Mouse (Mus musculus): ENCODE data around the gene BC025446. TPM values are rescaled to one million over a fixed set of nuclear protein-coding genes. Genes with fewer than 3 reads are reported as not detected.

Gene BC025446
- polyA plus RNA-seq, 1 experiment from 2014 or later, result 0.44 TPM

DNA sequence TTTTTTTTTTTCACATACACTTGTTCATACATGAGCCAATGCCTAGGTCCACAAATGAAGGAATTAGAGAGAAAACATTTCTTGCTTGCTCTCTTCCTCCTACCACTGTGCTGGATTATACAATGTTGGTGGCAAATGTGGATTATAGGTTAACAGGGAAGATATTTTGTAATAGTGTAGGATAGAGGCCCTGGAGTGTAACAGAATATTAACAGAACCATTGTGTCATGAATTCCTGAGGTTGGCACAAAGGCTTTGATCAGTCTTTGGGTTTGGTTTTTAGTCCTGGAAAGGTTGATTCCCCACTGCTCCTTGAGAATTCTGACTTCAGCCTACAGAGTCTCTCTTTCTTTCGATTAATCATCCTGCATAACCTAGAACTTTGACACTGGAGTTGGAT is 50.5 kb downstream of the BC025446 start:
- WGBS, result 57% methylated on average over 1 of the region's 1 CpGs
- Histone ChIP-seq H3K36me3 (ENCODE audit: control insufficient read depth, insufficient read depth, low read length) (no peaks in the 10 kb centered on the region), H3K4me2 (replicated peaks; ENCODE audit: low read depth) (no peak overlapping the region), H3K27me3 (ENCODE audit: control insufficient read depth, insufficient read depth, low read length) (no peaks in the 10 kb centered on the region), H3K9ac (ENCODE audit: low read length) (no peak overlapping the region), H3K4me3 (ENCODE audit: low read depth, low read length) (no peak overlapping the region), H3K27ac (replicated peaks) (no peak overlapping the region), H3K4me1 (replicated peaks; ENCODE audit: control insufficient read depth, insufficient read depth) (no peaks in the 10 kb centered on the region), H3K9me3 (ENCODE audit: control insufficient read depth, low read length) (no peaks in the 10 kb centered on the region)
- ATAC-seq (ENCODE audit: low FRiP score, low TSS enrichment), result no peak
- no peak for TF ChIP-seq CTCF (IDR thresholded peaks at IDR 0.05; ENCODE audit: low read depth)
- no peak for TF ChIP-seq EP300 (optimal IDR thresholded peaks at IDR 0.05)
- no peak for DNase-seq (ENCODE audit: low spot score)

DNA sequence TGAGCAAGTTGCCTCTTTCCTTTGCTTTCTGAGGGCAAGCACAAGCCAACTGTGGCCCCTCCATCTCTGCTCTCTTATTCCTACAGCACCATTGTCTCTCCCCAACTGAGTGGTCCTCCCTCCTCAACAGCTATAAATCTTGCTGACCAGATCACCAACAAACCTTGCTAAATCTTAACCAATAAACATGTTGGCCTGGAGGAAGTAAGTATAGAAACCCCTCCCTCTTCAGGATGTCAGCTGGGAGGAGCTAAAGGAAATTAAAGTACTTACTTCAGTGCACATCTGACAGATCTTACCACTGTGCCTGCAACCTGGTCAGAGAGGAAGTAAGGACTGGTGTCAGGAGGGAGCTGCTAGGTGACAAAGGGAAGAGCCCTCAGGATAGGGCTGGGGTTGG is 51.9 kb downstream of the BC025446 start, which contains the start of gene Ly6f:
TSS of gene Ly6f (plus strand) at position 301 of the 400 bp plus-strand sequence.
- Histone ChIP-seq H3K4me2 (replicated peaks; ENCODE audit: low read depth) (no peak within 1 kb of the TSS), H3K27ac (replicated peaks) (no peak within 1 kb of the TSS), H3K36me3 (ENCODE audit: control insufficient read depth, insufficient read depth, low read length) (no peaks in the 10 kb centered on the region), H3K9me3 (ENCODE audit: control insufficient read depth, low read length) (no peaks in the 10 kb centered on the region), H3K9ac (ENCODE audit: low read length) (no peak within 1 kb of the TSS), H3K27me3 (ENCODE audit: control insufficient read depth, insufficient read depth, low read length) (no peaks in the 10 kb centered on the region), H3K4me1 (replicated peaks; ENCODE audit: control insufficient read depth, insufficient read depth) (no peaks in the 10 kb centered on the region), H3K4me3 (ENCODE audit: low read depth, low read length) (no peak within 1 kb of the TSS)
- no peak for TF ChIP-seq CTCF (IDR thresholded peaks at IDR 0.05; ENCODE audit: low read depth)
- no peak for TF ChIP-seq EP300 (optimal IDR thresholded peaks at IDR 0.05)
- DNase-seq (ENCODE audit: low spot score), result no peak
- ATAC-seq (ENCODE audit: low FRiP score, low TSS enrichment), result no peak

DNA sequence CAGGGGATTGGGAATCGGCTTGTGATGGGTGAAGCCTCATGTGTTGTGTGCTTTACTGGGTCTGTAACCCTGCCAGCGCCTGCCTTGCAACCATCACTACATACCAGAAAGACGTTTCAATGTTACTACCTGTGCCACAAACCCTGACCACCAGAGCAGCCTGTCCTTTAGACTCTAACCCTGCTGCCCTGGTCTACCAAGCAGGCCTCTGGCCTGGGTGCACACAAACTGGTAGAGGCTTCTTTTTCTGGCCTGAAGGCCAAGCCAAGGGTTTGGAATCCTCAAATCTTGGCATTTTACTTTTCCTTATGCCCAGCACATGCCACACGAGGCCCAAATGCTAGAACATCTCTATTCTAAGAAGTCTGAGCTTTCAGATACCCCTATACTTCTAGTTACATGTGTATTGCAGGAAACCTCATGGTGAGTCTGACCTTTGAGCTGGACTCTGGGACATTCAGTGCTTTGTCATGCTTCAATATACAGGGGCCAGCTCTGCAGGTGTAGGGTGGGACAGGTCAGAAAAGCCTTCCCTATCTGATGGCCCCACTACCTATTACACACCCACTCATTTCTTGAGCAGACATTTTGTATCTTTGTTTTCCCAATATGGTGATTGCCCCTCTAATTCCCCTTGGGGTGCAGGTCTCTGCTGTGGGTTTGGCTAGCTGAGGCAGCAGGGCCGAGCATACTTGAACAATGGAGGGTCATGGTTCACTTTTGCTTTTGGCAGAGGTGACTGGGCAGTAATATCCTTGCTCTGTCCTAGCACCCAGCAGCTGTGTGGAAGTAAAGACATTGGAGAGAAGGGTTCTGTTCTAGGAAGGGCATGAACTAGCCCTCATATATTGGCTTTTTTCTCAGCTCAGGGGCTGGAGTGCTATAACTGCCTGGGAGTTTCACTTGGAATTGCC is 53.0 kb downstream of the BC025446 start:
- H3K9ac ChIP-seq (ENCODE audit: low read length), result no peak overlapping the region
- H3K4me1 ChIP-seq (replicated peaks; ENCODE audit: control insufficient read depth, insufficient read depth), result no peaks in the 10 kb centered on the region
- WGBS, result 75% methylated on average over 5 of the region's 5 CpGs
- H3K4me3 ChIP-seq (ENCODE audit: low read depth, low read length), result no peak overlapping the region
- no peak for DNase-seq (ENCODE audit: low spot score)
- no peak overlapping the region for H3K4me2 ChIP-seq (replicated peaks; ENCODE audit: low read depth)
- no peak overlapping the region for H3K27ac ChIP-seq (replicated peaks)
- no peak for ATAC-seq (ENCODE audit: low FRiP score, low TSS enrichment)
- no peak for TF ChIP-seq CTCF (IDR thresholded peaks at IDR 0.05; ENCODE audit: low read depth)
- TF ChIP-seq EP300 (optimal IDR thresholded peaks at IDR 0.05), result no peak
- no peaks in the 10 kb centered on the region for H3K27me3 ChIP-seq (ENCODE audit: control insufficient read depth, insufficient read depth, low read length)
- H3K36me3 ChIP-seq (ENCODE audit: control insufficient read depth, insufficient read depth, low read length), result no peaks in the 10 kb centered on the region
- H3K9me3 ChIP-seq (ENCODE audit: control insufficient read depth, low read length), result no peaks in the 10 kb centered on the region

DNA sequence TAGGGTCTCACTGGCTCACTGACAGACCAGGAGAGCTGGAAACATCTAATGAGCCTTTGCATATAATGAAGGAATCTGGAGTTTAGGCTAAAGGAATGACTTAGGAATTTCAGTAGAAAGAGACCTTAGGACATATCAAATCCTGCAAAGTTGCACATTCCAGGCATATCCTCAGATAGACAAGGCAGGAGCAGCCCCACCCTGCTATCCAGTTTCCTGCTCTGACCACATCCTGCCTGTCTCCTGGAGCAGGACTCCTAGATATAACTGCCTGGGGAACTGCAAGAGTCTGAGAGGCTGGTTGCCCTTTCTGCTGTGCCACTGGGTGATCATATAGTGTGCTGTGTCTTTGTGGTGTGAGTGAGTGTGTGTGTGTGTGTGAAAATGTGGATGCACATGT is 54.0 kb downstream of the BC025446 start:
- H3K9me3 ChIP-seq (ENCODE audit: control insufficient read depth, low read length), result no peaks in the 10 kb centered on the region
- no peak for DNase-seq (ENCODE audit: low spot score)
- ATAC-seq (ENCODE audit: low FRiP score, low TSS enrichment), result no peak

DNA sequence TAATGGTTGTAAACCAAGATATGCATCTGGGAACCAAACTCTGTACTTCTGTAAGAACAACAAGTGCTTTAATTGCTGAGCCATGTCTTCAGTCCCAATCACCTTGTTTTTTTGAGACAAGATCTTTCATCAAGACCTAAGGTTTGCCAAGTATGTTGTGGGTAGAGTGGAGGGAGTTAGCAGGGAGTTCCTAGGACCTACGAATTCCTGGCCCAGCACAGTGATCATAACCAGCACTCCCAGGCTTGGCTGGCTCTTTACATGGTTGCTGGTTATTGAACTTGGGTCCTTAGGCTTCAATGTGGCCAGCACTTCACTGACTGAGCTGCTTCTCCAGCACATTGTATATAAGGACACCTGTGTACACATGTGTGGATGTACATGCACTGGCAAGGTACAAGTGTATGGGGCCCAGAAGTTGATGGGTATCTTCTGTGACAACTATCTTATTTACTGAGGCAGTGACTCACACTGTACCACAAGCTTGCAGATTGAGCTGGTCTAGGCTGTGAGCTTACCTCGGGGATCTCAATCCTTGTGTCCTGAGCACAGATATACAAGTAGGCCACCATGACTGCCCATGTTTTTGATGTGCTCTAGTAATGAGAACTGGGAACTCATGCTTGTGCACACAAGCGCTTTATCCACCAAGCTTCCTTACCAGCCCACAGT is 54.7 kb downstream of the BC025446 start:
- no peak for TF ChIP-seq EP300 (optimal IDR thresholded peaks at IDR 0.05)
- no peak for TF ChIP-seq CTCF (IDR thresholded peaks at IDR 0.05; ENCODE audit: low read depth)
- ATAC-seq (ENCODE audit: low FRiP score, low TSS enrichment), result no peak
- no peaks in the 10 kb centered on the region for H3K4me1 ChIP-seq (replicated peaks; ENCODE audit: control insufficient read depth, insufficient read depth)
- no peak overlapping the region for H3K27ac ChIP-seq (replicated peaks)
- H3K36me3 ChIP-seq (ENCODE audit: control insufficient read depth, insufficient read depth, low read length), result no peaks in the 10 kb centered on the region
- H3K27me3 ChIP-seq (ENCODE audit: control insufficient read depth, insufficient read depth, low read length), result no peaks in the 10 kb centered on the region
- no peak overlapping the region for H3K4me3 ChIP-seq (ENCODE audit: low read depth, low read length)
- 72% methylated on average over 3 of the region's 3 CpGs for WGBS
- no peak overlapping the region for H3K4me2 ChIP-seq (replicated peaks; ENCODE audit: low read depth)
- DNase-seq (ENCODE audit: low spot score), result no peak
- no peaks in the 10 kb centered on the region for H3K9me3 ChIP-seq (ENCODE audit: control insufficient read depth, low read length)
- no peak overlapping the region for H3K9ac ChIP-seq (ENCODE audit: low read length)

More for the DNA sequence above, 54.0 kb downstream of the BC025446 start:
- no peaks in the 10 kb centered on the region for H3K36me3 ChIP-seq (ENCODE audit: control insufficient read depth, insufficient read depth, low read length)
- H3K4me2 ChIP-seq (replicated peaks; ENCODE audit: low read depth), result no peak overlapping the region
- H3K27ac ChIP-seq (replicated peaks), result no peak overlapping the region
- H3K4me3 ChIP-seq (ENCODE audit: low read depth, low read length), result no peak overlapping the region
- no peaks in the 10 kb centered on the region for H3K4me1 ChIP-seq (replicated peaks; ENCODE audit: control insufficient read depth, insufficient read depth)
- H3K9ac ChIP-seq (ENCODE audit: low read length), result no peak overlapping the region
- TF ChIP-seq CTCF (IDR thresholded peaks at IDR 0.05; ENCODE audit: low read depth) (no peak), EP300 (optimal IDR thresholded peaks at IDR 0.05) (no peak)
- H3K27me3 ChIP-seq (ENCODE audit: control insufficient read depth, insufficient read depth, low read length), result no peaks in the 10 kb centered on the region

DNA sequence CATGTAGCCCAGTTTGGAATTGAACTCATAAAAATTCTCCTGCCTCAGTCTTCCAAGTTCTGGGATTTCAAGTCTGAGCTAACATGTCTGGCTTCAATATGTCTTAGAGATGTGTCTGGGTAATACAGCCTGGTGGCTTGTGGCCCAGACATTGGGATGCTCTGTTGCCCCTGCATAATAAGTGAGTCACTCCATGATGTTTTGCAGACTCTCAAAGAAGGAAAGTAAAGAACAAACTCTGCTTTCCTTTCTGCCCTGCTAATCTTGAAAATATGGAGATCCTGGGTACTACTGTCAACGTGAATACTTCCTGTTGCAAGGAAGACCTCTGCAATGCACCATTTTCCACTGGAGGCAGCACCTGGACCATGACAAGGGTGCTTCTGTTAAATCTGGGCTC is 55.2 kb downstream of the BC025446 start:
- no peak for DNase-seq (ENCODE audit: low spot score)
- Histone ChIP-seq H3K27ac (replicated peaks) (no peak overlapping the region), H3K4me1 (replicated peaks; ENCODE audit: control insufficient read depth, insufficient read depth) (no peaks in the 10 kb centered on the region), H3K27me3 (ENCODE audit: control insufficient read depth, insufficient read depth, low read length) (no peaks in the 10 kb centered on the region), H3K4me2 (replicated peaks; ENCODE audit: low read depth) (no peak overlapping the region), H3K4me3 (ENCODE audit: low read depth, low read length) (no peak overlapping the region), H3K9ac (ENCODE audit: low read length) (no peak overlapping the region), H3K36me3 (ENCODE audit: control insufficient read depth, insufficient read depth, low read length) (no peaks in the 10 kb centered on the region), H3K9me3 (ENCODE audit: control insufficient read depth, low read length) (no peaks in the 10 kb centered on the region)
- ATAC-seq (ENCODE audit: low FRiP score, low TSS enrichment), result no peak
- WGBS, result 61% methylated on average over 1 of the region's 1 CpGs
- TF ChIP-seq CTCF (IDR thresholded peaks at IDR 0.05; ENCODE audit: low read depth), result no peak
- no peak for TF ChIP-seq EP300 (optimal IDR thresholded peaks at IDR 0.05)

All from stomach, postnatal 0 days (tissue).